Mouse (Mus musculus) cortical plate, adult 2 months (tissue): ENCODE data around the gene Mesp2.

Source experiments
- CTCF ChIP-seq: fragments of 200-500 bp; IDR thresholded peaks from 2 replicates; pipeline ENCODE4 v1.5.1; 2011; ENCODE audit warnings: mild to moderate bottlenecking, control low read depth, low read length; ENCODE audit not compliant: insufficient read depth; ENCODE audit errors: extremely low read depth
- POLR2A ChIP-seq: fragments of 200-500 bp; IDR thresholded peaks from 2 replicates; pipeline ENCODE4 v1.6.1; 2011; ENCODE audit warnings: mild to moderate bottlenecking, low read length, control low read depth; ENCODE audit not compliant: insufficient read depth; ENCODE audit errors: extremely low read depth

- TF ChIP-seq CTCF (no peak), POLR2A (no peak)
Measured at GRCm38 (mm10) chr7:79793688-79794087, 16.8 kb upstream of the Mesp2 start, which contains the start of gene Mesp1.
